Mouse (Mus musculus): ENCODE data around the gene Pgs1.

GRCm38 (mm10) chr11:117963091-117963793, 22.9 kb upstream of the Pgs1 start:
- no peak for TF ChIP-seq GATA1 (IDR thresholded peaks at IDR 0.05; ENCODE audit: low read length)
- TF ChIP-seq TAL1 (IDR thresholded peaks at IDR 0.05; ENCODE audit: low read length), result no peak

Measured in erythroblast, embryonic 14.5 days (primary cell).